Mouse (Mus musculus): ENCODE results near the gene Phactr1.

Phactr1 gene

DNA sequence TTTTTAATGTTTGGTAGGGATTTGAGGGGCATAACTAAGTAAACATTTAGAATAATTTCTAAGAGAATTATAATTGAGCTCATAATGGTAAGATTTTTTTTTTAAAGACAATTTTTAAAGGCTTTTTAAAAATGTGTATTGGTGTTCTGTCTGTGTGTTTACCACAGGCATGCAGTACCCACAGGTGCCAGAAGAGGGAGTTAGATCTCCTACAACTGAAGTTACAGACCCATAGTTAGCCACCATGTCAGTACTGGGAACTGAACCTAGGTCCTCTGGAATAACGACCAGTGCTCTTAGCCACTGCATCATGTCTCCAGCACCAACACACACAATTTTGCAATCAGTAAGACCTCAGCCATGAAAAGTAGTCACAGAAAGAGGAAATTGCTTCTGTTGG, 372.8 kb downstream of the Phactr1 start:
- DNase-seq = no peak

DNA sequence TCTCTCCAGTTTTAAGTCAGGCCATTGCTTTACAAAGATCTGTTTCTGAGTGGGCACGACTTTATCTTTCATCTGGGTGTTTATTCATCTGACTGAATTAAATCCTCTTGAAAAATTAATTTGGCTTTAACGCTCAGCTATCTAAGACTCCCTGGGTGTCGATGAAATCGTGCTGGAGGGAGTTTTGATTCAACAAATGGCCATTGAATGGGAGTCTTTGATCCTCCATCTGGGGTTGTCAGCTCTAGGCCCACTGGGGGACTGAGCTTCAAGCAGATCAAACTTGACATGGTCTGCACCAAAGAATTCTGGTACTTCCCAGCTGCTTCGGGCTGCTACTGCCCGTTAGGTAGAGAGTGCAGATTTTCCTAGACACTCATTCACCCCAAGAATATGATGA, 374.7 kb downstream of the Phactr1 start:
- no peak for DNase-seq

DNA sequence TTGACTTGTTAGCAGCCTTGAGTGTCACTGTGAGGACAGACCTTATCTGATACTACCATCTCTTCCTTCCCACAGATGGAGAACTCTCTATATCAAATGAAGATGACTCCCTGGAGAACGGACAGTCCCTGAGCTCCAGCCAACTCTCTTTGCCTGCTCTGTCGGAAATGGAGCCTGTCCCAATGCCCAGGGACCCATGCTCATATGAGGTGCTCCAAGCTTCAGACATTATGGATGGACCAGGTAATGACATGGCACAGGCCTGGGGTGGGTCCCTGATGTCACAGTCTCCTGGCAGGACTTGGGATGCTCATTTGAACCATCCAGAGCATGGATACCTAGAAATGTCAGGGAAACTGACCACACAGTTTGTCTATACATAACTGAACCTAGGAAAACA, 376.7 kb downstream of the Phactr1 start:
- DNase-seq = no peak

DNA sequence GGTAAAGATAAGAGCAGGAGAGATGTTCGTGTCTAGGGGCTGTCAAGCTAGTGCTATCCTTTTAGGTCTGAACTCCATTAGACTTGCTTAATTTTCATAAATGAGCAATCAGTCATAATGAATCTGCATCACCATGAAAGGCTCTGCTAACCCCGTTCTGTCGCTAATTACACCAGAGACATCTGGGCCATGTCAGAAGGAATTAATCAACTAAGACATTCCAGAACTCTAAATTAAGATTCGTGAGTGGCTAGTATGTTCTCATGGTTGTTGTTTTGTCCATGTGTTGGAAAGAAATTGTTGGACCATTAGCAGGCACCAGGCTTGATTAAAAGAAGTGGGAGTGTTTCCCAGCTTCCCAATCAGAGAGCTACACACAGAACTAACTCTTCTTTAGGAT, 382.9 kb downstream of the Phactr1 start:
- DNase-seq = no peak

DNA sequence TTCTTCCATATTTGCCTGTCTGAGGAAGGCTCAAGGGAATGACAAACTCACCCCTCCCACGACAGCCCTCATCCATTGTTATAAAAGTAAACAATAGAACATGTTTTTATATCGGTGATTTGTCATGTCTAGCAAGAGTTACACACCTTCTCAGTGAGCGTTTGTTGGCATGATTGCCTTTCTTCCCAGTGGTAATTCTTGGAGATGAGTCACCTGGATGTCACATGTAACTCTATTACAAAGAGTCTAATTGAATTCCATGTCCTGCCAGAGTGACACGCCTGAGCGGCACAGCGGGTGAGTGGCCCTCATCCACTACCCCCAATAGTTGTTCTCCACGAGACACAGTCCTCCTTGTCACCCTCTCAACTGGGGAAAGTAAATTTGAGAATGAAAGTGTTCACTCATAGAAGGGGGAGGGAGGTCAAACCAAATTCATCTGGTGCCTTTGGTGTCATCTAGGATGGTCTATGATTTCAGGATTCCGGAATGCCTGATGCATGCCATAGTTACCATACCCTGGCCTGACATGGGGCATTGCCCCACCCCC, 388.4 kb downstream of the Phactr1 start:
- no peak for DNase-seq

DNA sequence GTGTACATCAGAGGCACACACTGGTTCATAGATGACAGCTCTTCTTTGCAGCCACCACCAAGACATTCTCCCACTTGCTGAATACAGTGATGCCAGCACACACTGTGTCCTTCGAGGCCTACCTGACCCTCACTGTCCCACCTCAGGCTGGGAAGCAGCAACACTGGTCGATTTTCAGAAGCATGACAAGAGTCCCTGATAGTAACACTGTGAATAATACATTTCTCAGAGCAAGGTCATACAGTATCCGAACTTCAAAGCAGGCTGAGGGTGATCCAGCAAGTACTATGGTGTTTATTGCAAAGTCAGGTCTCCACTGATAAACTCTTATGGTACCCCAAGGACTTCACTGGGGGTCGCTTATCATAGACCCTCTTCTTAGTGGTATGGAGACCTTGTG, 390.1 kb downstream of the Phactr1 start:
- no peak for DNase-seq

DNA sequence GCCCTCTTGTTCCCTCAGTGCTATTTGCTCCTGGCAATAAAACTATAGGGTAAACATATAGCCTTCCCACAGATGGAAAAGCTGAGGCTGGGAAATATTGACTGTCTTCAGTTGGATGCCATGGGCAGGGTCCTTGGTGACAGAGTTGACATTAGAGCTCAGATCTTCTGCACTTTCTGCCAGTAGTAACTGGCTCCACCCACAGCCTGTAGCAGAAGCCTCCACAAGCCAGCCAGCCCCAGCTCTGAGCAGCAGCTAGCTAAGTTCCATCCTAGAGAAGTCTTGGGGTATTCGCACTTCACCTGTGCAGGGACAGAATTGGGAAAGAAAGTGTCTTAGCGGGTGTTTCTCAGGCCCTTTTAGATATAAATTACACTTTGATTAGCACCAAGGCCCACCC, 390.5 kb downstream of the Phactr1 start:
- no peak for DNase-seq

DNA sequence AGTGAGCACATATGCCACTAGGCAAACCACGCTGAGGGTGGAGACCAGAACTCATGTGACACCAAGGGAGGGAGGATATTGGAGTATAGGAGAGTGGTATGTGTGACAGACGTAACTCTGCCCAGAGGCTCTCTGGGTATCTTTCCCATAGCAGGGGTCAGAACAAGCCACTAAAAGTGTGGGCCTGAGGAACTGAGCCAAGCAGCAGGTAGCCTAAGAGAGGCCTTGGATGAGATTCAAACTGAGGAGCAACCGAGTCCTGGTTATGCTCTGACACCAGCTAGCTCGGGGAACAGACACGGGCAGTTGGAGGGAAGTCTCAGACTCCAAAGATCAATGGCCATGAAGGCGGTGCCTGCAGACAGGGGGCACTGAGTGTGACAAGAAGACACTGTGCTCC, 395.0 kb downstream of the Phactr1 start:
- DNase-seq = no peak

DNA sequence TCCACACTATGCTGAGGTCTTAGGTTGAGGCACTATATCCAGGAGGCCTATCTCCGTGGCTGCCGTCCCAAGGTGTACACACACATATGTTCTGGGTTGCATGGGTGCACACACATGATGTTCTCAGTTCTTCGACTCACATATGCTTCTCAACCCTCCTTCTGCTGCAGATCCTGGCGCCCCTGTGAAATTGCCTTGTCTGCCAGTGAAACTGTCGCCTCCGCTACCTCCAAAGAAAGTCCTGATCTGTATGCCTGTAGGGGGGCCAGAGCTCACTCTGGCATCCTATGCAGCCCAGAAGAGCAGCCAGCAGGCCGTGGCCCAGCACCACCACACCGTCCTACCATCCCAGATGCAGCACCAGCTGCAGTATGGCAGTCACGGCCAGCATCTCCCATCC, 397.1 kb downstream of the Phactr1 start:
- DNase-seq = no peak

DNA sequence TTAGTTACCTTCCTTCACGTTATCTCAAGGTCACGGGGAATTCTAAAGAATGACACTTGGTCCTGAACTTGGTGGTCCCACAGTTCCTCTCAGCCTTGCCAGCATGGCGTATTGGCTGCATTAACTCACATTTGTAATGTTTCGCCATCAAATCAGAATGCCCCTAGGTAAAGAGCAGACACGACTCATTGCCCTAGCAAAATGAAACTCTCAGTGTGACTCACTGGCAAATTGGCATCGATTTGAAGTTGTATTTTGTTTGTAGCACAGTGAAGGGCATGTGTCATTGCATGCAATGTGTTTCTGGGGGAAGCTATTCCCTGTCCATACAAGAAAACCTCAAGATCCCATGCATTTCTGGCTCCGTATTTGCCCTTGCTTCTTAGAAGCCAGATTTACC, 404.8 kb downstream of the Phactr1 start:
- no peak for DNase-seq

DNA sequence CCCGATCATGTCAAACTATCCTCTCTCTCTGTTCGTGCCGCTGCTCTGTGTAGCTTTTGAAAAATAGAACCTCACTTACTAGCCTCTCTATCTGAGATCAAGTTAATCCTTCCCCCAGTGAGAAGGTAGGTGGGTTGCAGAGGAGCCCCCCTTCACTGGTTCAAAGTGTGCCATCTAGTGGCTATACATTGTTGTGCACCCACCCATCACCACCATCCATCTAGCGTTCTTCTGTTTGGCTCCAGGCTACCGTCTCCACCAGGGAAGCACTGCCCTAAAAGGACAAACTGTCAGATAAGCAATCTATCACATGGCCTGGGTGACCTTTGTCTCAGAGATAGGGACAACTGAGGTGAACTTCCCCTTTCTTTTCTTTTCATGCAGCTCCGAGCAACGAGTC, 413.9 kb downstream of the Phactr1 start:
- DNase-seq = peak; percentile 22

DNA sequence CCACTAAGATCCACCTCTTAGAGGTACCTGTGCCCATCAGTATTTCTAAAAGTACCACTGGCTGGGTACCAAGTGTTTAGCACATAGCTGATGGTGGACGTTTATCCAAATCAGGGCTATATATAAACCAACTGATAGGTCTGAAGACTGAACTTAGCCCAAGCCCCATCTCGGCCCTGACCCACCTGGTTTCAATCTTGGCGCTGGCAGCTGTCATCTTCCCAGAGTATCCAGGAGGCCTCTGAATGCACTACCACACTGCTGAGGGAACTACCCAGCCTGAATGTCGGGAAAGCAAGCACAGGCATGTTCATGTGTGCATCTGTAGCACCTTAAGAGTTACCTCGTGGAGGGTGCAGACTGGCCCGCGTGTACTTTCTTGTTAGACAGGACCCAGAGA, 422.5 kb downstream of the Phactr1 start:
- no peak for DNase-seq

DNA sequence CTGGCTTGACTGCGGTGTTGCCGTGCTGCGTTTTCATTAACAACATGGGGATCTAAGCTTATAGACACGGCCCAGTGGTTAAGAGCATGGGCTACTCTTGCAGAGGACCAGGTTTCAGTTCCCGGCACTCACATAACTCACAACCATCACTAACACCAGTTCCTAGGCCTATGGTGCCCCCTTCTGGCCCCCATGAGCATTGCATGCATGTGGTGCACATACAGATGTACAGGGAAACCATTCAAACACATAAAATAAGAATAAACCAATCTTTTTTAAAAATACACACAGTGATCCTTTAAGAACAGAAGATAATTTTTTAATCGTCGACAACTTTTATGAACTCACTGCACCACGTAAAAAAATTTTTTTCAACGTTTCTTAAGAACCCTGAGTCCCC, 424.1 kb downstream of the Phactr1 start:
- no peak for DNase-seq

DNA sequence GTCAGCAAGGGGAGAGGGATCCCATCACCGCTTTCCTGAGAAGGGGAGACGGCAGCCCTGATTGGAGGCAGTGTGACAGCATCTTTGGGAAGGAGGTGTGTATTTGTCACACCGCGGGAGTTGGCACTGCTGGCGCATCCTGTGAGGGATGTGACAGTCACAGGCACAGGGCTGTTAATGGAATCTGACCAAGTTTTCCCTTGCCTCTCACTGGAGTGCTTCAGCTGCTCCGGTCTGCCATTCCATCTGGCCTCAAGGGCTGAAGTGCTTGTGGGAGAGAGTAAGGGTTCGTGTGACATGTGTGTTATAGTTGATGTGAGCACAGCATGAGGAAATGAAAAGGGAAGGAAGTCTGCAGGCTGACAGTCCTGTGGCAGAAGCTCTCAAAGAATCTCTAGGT, 431.9 kb downstream of the Phactr1 start:
- DNase-seq = no peak

DNA sequence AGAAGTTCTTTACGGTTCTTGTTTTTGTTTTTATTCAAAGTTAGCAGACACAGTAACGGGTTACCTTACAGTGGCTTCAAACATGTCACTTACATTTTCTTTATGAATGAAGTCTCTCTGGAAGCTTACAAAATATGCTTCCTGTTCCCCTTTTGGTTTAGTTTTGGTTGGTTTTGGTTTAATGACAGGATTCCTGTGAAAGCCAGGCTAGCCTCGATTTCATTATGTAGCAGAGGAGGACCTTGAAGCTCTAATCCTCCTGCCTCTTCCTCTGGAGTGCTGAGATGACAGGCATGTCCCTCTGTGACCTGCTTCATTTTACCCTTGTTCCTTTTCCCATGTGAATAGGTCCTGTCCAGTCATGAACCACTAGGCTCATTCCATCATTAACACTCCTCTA, 432.3 kb downstream of the Phactr1 start:
- no peak for DNase-seq

DNA sequence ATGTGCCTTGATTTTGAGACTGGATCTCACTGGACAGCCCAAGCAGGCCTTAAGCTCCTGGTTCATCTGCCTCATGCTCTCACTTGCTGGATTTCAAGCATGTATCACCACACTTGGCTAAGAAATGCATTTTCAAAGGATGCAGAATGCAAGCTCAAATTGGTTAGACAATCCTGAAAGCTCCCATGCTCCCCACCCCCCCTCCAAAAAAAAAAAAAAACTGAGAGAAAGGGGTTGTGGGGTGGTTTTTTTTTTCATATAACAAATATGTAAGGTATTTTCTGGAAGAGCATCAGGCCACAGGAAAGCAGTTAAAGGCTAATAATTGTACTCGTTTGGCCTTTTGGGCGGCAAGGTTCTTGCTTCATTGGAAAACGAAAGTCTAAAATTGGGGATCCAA, 432.7 kb downstream of the Phactr1 start:
- DNase-seq = no peak

DNA sequence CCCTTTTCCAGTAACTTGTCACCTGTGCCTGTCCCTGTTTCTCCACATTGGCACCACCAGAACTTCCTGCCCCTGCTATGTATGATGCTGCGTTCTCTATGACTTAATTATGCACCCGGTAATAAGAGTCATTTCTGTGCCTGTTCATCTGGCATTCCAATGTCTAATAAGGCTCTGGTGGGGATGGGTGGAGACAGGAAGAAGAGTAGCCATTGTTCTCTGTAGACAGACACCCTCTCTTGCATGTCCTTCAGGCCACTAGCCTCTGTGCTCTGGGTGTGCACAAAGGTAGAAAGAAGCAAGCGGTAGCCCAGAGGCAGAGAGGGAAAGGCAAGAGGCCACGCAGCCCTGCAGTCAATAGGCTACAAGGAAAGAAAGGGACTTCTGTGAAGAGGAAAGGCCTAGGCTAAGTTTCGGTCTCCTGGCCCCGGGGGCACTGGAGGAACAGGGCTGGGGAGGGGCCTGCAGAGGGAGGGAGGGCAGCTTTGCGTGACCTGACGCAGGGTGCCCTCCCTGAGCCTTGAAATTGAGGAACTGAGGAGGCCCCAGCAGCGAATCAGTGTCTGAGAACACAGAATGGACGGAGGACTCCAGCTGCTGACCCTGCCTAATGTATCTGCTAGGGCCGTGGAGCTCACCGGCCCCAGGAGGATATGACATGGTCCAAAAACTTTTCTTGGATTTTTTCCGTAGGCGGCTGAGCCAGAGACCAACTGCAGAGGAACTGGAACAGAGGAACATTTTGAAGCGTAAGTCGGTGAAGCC, 442.1 kb downstream of the Phactr1 start:
- DNase-seq = no peak

DNA sequence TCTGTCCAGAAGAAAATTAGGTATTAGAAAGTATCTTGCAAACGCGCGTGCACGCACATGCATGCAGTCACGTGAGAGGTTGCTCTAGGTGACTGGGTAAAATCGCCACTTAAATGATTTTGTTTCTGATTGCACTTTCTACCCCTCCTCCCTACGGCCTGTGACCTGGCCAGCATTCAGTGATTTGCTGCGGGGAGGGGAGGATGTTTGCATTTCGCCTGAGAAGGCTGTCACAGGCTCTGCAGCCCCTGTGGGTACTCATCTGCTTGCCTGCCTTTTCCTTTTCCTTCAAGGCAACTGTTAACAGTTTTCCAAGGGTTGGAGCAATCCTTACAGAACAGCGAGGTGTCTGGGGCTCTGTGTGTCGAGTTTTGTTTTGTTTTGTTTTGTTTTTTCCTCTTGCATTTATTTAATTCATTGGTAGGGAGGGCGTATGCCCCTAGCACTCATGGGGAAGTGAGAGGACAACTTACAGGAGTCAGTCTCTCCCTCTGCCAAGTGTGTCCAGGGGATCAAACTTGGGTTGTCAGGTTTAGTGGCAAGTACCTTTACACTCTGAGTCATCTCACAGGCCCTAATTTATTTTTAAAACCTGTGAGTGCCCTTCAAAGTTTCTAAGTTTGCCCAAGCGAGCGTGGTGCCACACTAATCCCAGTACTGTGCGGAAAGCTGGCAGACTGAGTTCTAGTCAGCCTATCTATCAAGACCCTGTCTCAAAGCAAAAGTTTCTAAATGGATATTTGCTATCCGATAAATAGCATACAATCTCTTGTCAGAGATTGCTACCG, 443.7 kb downstream of the Phactr1 start:
- DNase-seq = no peak

DNA sequence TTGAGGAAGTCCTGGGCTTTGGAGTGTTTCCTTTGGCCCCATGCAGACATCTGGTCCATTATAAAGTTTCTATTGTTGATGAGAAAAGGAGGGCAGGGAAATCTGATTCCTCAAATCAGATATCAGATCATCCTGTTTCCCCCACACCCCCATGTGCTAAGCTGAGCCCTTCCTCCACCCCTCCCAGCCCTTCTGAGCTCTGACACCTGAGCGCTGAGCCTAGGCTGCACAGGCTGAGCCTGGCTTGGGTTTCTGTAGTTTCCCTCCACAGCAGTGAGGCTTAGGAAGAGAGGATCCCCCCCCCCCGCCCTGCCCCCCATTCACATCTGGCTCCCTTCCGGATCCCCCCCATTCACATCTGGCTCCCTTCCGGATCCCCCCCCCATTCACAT, 444.3 kb downstream of the Phactr1 start:
- DNase-seq = no peak

DNA sequence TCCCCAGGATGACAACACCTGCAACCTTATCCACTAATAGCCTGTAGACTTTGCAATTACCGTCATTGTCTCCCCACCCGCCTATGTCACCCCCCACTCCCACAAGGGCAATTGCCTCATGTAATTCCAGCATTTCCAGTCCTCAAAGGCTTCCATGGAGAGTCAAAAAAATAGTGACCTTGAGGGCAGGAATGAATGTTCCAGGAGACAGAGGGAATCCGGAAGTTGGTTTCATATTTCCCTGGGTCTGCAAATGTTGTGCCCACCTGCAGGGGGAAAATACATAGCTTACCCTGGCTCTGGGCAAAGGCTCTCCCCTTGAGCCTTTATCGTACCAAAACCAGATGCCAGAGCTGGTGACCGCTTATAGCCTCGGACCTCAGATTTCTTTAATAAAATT, 449.7 kb downstream of the Phactr1 start:
- no peak for DNase-seq

DNA sequence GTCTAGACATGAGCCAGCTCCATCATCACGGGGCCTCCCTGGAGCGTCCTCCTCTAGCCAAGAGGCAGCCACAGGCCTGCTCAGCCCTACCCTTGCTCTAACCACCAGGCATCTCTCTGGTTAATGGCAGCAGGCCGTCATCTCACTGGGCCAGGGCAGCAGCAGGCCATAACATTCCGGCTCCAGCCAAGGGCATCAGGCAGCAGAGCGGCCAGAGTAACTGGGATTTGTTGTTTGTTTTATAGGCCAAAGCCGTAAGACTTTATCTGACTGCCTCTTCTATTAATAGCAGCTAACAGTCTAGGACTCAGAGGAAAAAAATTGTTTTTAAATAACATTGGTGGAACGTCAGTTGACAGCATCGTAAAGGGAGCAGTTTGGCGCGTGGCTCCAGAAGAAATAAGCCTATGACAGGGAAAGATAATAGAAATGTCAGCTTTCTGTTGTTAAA, 451.3 kb downstream of the Phactr1 start:
- no peak for DNase-seq

DNA sequence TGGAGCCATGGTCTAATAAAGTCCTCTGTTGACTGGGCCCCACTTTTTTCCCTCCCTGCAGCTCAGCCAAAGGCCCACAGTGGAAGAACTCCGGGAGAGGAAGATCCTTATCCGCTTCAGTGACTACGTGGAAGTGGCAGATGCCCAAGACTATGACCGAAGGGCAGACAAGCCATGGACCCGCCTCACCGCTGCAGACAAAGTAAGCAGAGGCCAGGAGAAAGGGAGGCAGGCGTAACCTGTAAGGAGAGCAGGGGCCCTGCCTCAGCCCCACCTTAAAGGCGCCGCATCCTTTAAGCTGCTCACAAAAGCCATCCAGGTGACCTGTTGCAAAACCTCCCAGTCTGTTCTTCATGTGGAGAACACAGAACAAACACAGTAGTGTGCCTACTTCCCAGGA, 452.4 kb downstream of the Phactr1 start:
- no peak for DNase-seq

DNA sequence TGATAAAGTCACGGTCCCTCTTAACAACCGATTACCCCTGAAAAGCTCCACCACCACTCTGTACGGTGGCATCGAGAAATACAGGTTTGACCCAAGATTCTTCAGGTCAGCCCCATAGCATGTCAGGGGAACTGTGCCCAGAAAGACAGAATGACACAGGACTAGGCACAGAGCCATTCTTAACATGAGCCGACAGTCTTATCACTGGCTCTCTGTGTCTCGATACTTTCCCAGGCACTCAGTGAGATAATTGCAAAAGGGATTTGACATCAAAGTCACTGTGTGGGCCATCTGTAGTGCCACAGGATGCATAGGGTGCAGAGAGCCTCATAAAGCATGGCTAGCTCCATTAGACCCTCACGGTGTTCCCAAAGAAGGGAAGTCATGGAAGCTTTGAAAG, 453.0 kb downstream of the Phactr1 start:
- no peak for DNase-seq

DNA sequence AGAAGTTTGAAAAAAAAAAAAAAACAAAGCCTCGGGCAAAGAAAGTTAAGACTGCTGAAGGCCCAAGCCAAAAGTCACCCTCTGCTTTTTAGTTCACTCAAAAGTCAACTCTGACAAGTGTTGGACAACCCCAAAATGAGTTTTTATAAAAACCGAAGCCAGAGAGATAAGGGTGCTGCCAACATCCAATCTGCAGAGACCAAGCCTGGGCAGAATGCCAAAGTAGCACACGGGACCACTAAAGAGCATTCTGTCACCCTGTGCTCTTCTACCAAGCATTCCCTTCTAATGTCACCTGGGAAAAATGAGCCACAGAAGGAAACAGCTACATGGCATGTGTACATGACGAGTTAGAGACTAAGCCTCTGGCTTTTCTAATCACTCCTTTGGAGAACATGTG, 454.0 kb downstream of the Phactr1 start:
- DNase-seq = no peak
